Mouse (Mus musculus) MEL (cell line): ENCODE data around the gene Nek8.

Experiments used
- CTCF ChIP-seq, 3 experiments: IDR thresholded peaks in 2 of 3; conservative IDR thresholded peaks in 1 of 3; 2 replicates each; pipeline ENCODE4 v1.5.1; 2011 to 2012; ENCODE audit warnings: low read length in 3 of 3, low read depth in 2 of 3, mild to moderate bottlenecking in 2 of 3, improper control_type of control experiment in 1 of 3, inconsistent platforms in 1 of 3, mixed read lengths in 1 of 3, moderate library complexity in 1 of 3; ENCODE audit not compliant: control insufficient read depth in 1 of 3, insufficient read depth in 1 of 3, poor library complexity in 1 of 3, severe bottlenecking in 1 of 3
- EP300 ChIP-seq, 2 experiments: IDR thresholded peaks; 2 replicates each; pipeline ENCODE4 v1.6.1; 2011; ENCODE audit warnings: improper control_type of control experiment in 2 of 2, low read length in 2 of 2, low read depth in 1 of 2, mild to moderate bottlenecking in 1 of 2
- ETS1 ChIP-seq: IDR thresholded peaks from 2 replicates; pipeline ENCODE4 v1.6.1; 2012; ENCODE audit warnings: low read depth, mild to moderate bottlenecking, inconsistent platforms, low read length, improper control_type of control experiment, moderate library complexity
- GABPA ChIP-seq: IDR thresholded peaks from 2 replicates; pipeline ENCODE4 v1.6.1; 2012; ENCODE audit warnings: low read depth, mild to moderate bottlenecking, inconsistent platforms, low read length, improper control_type of control experiment, moderate library complexity
- GATA1 ChIP-seq: IDR thresholded peaks from 2 replicates; pipeline ENCODE4 v1.6.1; 2011; ENCODE audit warnings: low read depth, low read length, improper control_type of control experiment
- KAT2A ChIP-seq: conservative IDR thresholded peaks from 2 replicates; pipeline ENCODE4 v1.6.1; 2012; ENCODE audit warnings: low read depth, low read length, improper control_type of control experiment, inconsistent platforms
- MEF2A ChIP-seq: IDR thresholded peaks from 2 replicates; pipeline ENCODE4 v1.6.1; 2014; ENCODE audit warnings: low read depth, mild to moderate bottlenecking, inconsistent platforms, low read length, improper control_type of control experiment; ENCODE audit not compliant: poor library complexity, insufficient replicate concordance, severe bottlenecking; ENCODE audit errors: extremely low read depth
- NELFE ChIP-seq: IDR thresholded peaks from 2 replicates; pipeline ENCODE4 v1.6.1; 2011; ENCODE audit warnings: low read depth, low read length, improper control_type of control experiment
- POLR2A ChIP-seq, 2 experiments: IDR thresholded peaks; 2 replicates each; pipeline ENCODE4 v1.6.1; 2011 to 2012; ENCODE audit warnings: low read length in 2 of 2, mild to moderate bottlenecking in 2 of 2, control low read depth in 1 of 2, improper control_type of control experiment in 1 of 2, low read depth in 1 of 2, moderate library complexity in 1 of 2; ENCODE audit not compliant: control insufficient read depth in 1 of 2, insufficient read depth in 1 of 2, poor library complexity in 1 of 2
- RCOR1 ChIP-seq: IDR thresholded peaks from 2 replicates; pipeline ENCODE4 v1.6.1; 2012; ENCODE audit warnings: low read depth, mild to moderate bottlenecking, inconsistent platforms, low read length, improper control_type of control experiment
- TAL1 ChIP-seq: IDR thresholded peaks from 2 replicates; pipeline ENCODE4 v1.6.1; 2012; ENCODE audit warnings: mild to moderate bottlenecking, inconsistent platforms, low read length, moderate library complexity, mixed read lengths
- ZC3H11A ChIP-seq: IDR thresholded peaks from 2 replicates; pipeline ENCODE4 v1.6.1; 2012; ENCODE audit warnings: low read depth, mild to moderate bottlenecking, inconsistent platforms, low read length, improper control_type of control experiment
- ZMIZ1 ChIP-seq: IDR thresholded peaks from 2 replicates; pipeline ENCODE4 v1.6.1; 2012; ENCODE audit warnings: low read depth, mild to moderate bottlenecking, inconsistent platforms, low read length, improper control_type of control experiment, moderate library complexity

GRCm38 (mm10) chr11:78165761-78166109 lies 10.7 kb downstream of the Nek8 start:
- TF ChIP-seq CTCF (IDR thresholded peaks at IDR 0.05 in 2 of 3, conservative IDR thresholded peaks at IDR 0.05 in 1 of 3; ENCODE audit: control insufficient read depth in 1 of 3, insufficient read depth in 1 of 3, low read depth in 2 of 3, low read length in 3 of 3, poor library complexity in 1 of 3, severe bottlenecking in 1 of 3) (no peak), EP300 (IDR thresholded peaks at IDR 0.05; ENCODE audit: low read depth in 1 of 2, low read length in 2 of 2) (no peak), POLR2A (IDR thresholded peaks at IDR 0.05; ENCODE audit: control insufficient read depth in 1 of 2, insufficient read depth in 1 of 2, low read depth in 1 of 2, low read length in 2 of 2, poor library complexity in 1 of 2) (no peak), KAT2A (no peak), ETS1 (no peak), GABPA (no peak), TAL1 (no peak), RCOR1 (no peak), MEF2A (no peak), NELFE (no peak), GATA1 (no peak), ZC3H11A (no peak), ZMIZ1 (no peak)
